In genomic region chr6:128548532-128548931, GRCm38 (mm10) we compare ENCODE assay signal across 31 mouse cellular contexts. TPM values are rescaled to one million over a fixed set of nuclear protein-coding genes. Genes with fewer than 3 reads are reported as not detected.
"Had no signal": no experiment of that assay in that cellular context is flagged by ENCODE, and none has a peak within 500 bp of the region (broad histone marks: within the 10 kb centered on the region; RNA-seq: fewer than 3 reads in every experiment).

No protein-coding gene starts in this region.

- ATAC-seq: forebrain, embryonic 16.5 days; hindbrain, embryonic 16.5 days; inflammation-experienced regulatory T-cells, adult 6 months had no signal

- H3K36me3 ChIP-seq: heart, embryonic 10.5 days; heart, embryonic 12.5 days; hindbrain, embryonic 10.5 days; hindbrain, embryonic 12.5 days; limb, embryonic 10.5 days; limb, embryonic 12.5 days had no signal

- H3K9me3 ChIP-seq: heart, embryonic 10.5 days; heart, embryonic 12.5 days; hindbrain, embryonic 10.5 days; hindbrain, embryonic 12.5 days; limb, embryonic 10.5 days; limb, embryonic 12.5 days had no signal

- H3K4me3 ChIP-seq: gastrocnemius, adult 2 months; heart, adult 2 months; heart, embryonic 10.5 days; heart, embryonic 12.5 days; hindbrain, embryonic 10.5 days; hindbrain, embryonic 12.5 days; layer of hippocampus, adult 2 months; left cerebral cortex, adult 2 months; limb, embryonic 10.5 days; limb, embryonic 12.5 days had no signal

- H3K4me2 ChIP-seq: heart, embryonic 12.5 days; hindbrain, embryonic 12.5 days; hindbrain, embryonic 14.5 days; limb, embryonic 12.5 days had no signal

- H3K4me1 ChIP-seq: heart, embryonic 10.5 days; heart, embryonic 12.5 days; hindbrain, embryonic 10.5 days; hindbrain, embryonic 12.5 days; limb, embryonic 10.5 days; limb, embryonic 12.5 days had no signal

- H3K27me3 ChIP-seq: heart, embryonic 12.5 days; hindbrain, embryonic 12.5 days; limb, embryonic 12.5 days had no signal

- H3K9ac ChIP-seq: heart, embryonic 12.5 days; hindbrain, embryonic 12.5 days; hindbrain, embryonic 14.5 days; limb, embryonic 12.5 days had no signal

- DNase-seq: gastrocnemius, adult 2 months; gastrocnemius, postnatal 10 days; gastrocnemius, postnatal 25 days; heart, adult 2 months; heart, postnatal 10 days; heart, postnatal 4 days; kidney, adult 18-20 months; kidney, adult 8-10 months; kidney, postnatal 10 days; kidney, postnatal 25 days; kidney, postnatal 4 days had no signal

- H3K27ac ChIP-seq: gastrocnemius, adult 2 months; heart, adult 2 months; heart, embryonic 10.5 days; hindbrain, embryonic 10.5 days; hindbrain, embryonic 12.5 days; hindbrain, embryonic 14.5 days; layer of hippocampus, adult 2 months; left cerebral cortex, adult 2 months; limb, embryonic 10.5 days; limb, embryonic 12.5 days had no signal

RNA-seq across cellular contexts. Expression of gene Pzp, which starts 22.0 kb away (rescaled TPM):
- total RNA-seq: gastrocnemius, adult 2 months; gastrocnemius, postnatal 25 days; granulocyte monocyte progenitor cell, adult 5-6 weeks; layer of hippocampus, adult 2 months; layer of hippocampus, postnatal 10 days; layer of hippocampus, postnatal 25 days; left cerebral cortex, adult 2 months; left cerebral cortex, postnatal 36 days had no signal
- polyA plus RNA-seq: forebrain, embryonic 16.5 days; frontal cortex, adult 2 months; hindbrain, embryonic 10.5 days; hindbrain, embryonic 12.5 days; inflammation-experienced regulatory T-cells, adult 6 months; limb, embryonic 12.5 days had no signal

RNA-seq across cellular contexts. Expression of gene A2ml1, which starts 32.9 kb away (rescaled TPM):
- total RNA-seq: gastrocnemius, adult 2 months; gastrocnemius, postnatal 10 days; gastrocnemius, postnatal 25 days; gastrocnemius, postnatal 4 days; heart, adult 2 months; heart, postnatal 10 days; heart, postnatal 25 days had no signal
- polyA plus RNA-seq: hindbrain, embryonic 10.5 days; hindbrain, embryonic 12.5 days; inflammation-experienced regulatory T-cells, adult 6 months; limb, embryonic 12.5 days; limb, embryonic 14.5 days had no signal
